Mouse (Mus musculus) kidney, adult 9 months (tissue): Measurements from ENCODE around the gene Rpl36al.

Experiments
- DNase-seq: peaks from one replicate; pipeline ENCODE4 v3.0.0; 2022

Gene Rpl36al

GRCm38 (mm10) chr12:69183583-69184308 lies at the start of gene Rpl36al, which contains the start of gene Mgat2:
Gene Rpl36al, minus strand, starts transcription at chr12:69184083.
Gene Mgat2, plus strand, starts transcription at chr12:69184157.
- peak; percentile 98 for DNase-seq

- DNase-seq, result no peak
Measured at GRCm38 (mm10) chr12:69229251-69229650, 45.4 kb upstream of the Rpl36al start.

GRCm38 (mm10) chr12:69227776-69228466 lies 44.0 kb upstream of the Rpl36al start, which contains the start of gene Pole2:
Gene Pole2, minus strand, starts transcription at chr12:69228195.
- peak; percentile 87 for DNase-seq

GRCm38 (mm10) chr12:69220613-69221277 lies 36.9 kb upstream of the Rpl36al start:
- no peak for DNase-seq

GRCm38 (mm10) chr12:69216587-69216986 lies 32.7 kb upstream of the Rpl36al start:
- no peak for DNase-seq

GRCm38 (mm10) chr12:69215000-69215785 lies 31.3 kb upstream of the Rpl36al start:
- no peak for DNase-seq

- DNase-seq, result no peak
Measured at GRCm38 (mm10) chr12:69214393-69214792, 30.5 kb upstream of the Rpl36al start.

GRCm38 (mm10) chr12:69213186-69213777 lies 29.4 kb upstream of the Rpl36al start:
- DNase-seq, result no peak

GRCm38 (mm10) chr12:69211057-69211456 lies 27.2 kb upstream of the Rpl36al start:
- no peak for DNase-seq

GRCm38 (mm10) chr12:69210056-69210979 lies 26.4 kb upstream of the Rpl36al start:
- DNase-seq, result no peak

- DNase-seq, result no peak
Measured at GRCm38 (mm10) chr12:69208520-69208919, 24.6 kb upstream of the Rpl36al start.

- DNase-seq, result no peak
Measured at GRCm38 (mm10) chr12:69207926-69208325, 24.0 kb upstream of the Rpl36al start.

GRCm38 (mm10) chr12:69207396-69207795 lies 23.5 kb upstream of the Rpl36al start:
- no peak for DNase-seq

GRCm38 (mm10) chr12:69204052-69204833 lies 20.4 kb upstream of the Rpl36al start, which contains the start of gene Gm49384:
Gene Gm49384, minus strand, starts transcription at chr12:69204267.
- DNase-seq, result no peak

- DNase-seq, result no peak
Measured at GRCm38 (mm10) chr12:69198985-69199384, 15.1 kb upstream of the Rpl36al start.

- peak; percentile 88 for DNase-seq
Measured at GRCm38 (mm10) chr12:69198164-69198535, 14.3 kb upstream of the Rpl36al start, which contains the start of gene Dnaaf2. Gene Dnaaf2, minus strand, starts transcription at chr12:69198429.

GRCm38 (mm10) chr12:69197378-69198163 lies 13.7 kb upstream of the Rpl36al start:
- peak; percentile 33 for DNase-seq

- DNase-seq, result peak; percentile 60
Measured at GRCm38 (mm10) chr12:69196444-69197377, 12.8 kb upstream of the Rpl36al start, which contains the start of gene Gm49383. Gene Gm49383, minus strand, starts transcription at chr12:69197104.
